Mouse (Mus musculus) midbrain, embryonic 15.5 days (tissue): Measurements from ENCODE around the gene Rps2. TPM values are rescaled to one million over a fixed set of nuclear protein-coding genes. Genes with fewer than 3 reads are reported as not detected.
"Not testable (repeated sequence)": the region's sequence is repeated elsewhere in the genome, so short reads cannot be mapped to it uniquely, and the experiment has no call there.

Source experiments
- ATAC-seq: fragments of 200-750 bp; cut with Nextera tagmentation; replicated peaks from 2 replicates; pipeline ENCODE4 v1.8.0; 2017; ENCODE audit warnings: moderate TSS enrichment
- H3K27ac ChIP-seq: fragments of 300-500 bp; sonication (generic); 2 replicates; pipeline ENCODE4 v1.5.1; 2015; ENCODE audit warnings: mild to moderate bottlenecking, inconsistent platforms
- H3K27me3 ChIP-seq: fragments of 300-500 bp; sonication (generic); replicated peaks from 2 replicates; pipeline ENCODE4 v1.6.1; 2015; ENCODE audit warnings: inconsistent platforms
- H3K36me3 ChIP-seq: fragments of 300-500 bp; sonication (generic); replicated peaks from 2 replicates; pipeline ENCODE4 v1.6.1; 2015; ENCODE audit warnings: inconsistent platforms
- H3K4me1 ChIP-seq: fragments of 300-500 bp; sonication (generic); 2 replicates; pipeline ENCODE4 v1.6.1; 2015; ENCODE audit warnings: inconsistent platforms
- H3K4me2 ChIP-seq: fragments of 300-500 bp; sonication (generic); 2 replicates; pipeline ENCODE4 v1.6.1; 2015; ENCODE audit warnings: inconsistent platforms, mild to moderate bottlenecking, moderate library complexity
- H3K4me3 ChIP-seq: fragments of 300-500 bp; sonication (generic); 2 replicates; pipeline ENCODE4 v1.5.1; 2015; ENCODE audit warnings: mild to moderate bottlenecking, inconsistent platforms
- H3K9ac ChIP-seq: fragments of 300-500 bp; sonication (generic); 2 replicates; pipeline ENCODE4 v1.6.1; 2015; ENCODE audit warnings: mild to moderate bottlenecking, inconsistent platforms
- H3K9me3 ChIP-seq: fragments of 300-500 bp; sonication (generic); 2 replicates; pipeline ENCODE4 v1.6.1; 2016; ENCODE audit warnings: inconsistent platforms
- WGBS: fragments of 180-500 bp; shearing (Covaris S2); methylation state at CpG from one replicate; pipeline ENCODE4 v1.1.7; 2015; ENCODE audit warnings: mixed read lengths; 5-methylcytosine and 5-hydroxymethylcytosine counted together
- polyA plus RNA-seq: library from polyadenylated mRNA; unstranded; fragments of >200 nt; fragmentation: Nextera tagmentation; extraction: Ambion mirVana; gene quantifications from 2 replicates; pipeline ENCODE4 v1.2.1, GENCODE M21; 2015

Rps2 gene
- polyA plus RNA-seq, 1 experiment from 2014 or later = 706 TPM

- ATAC-seq = peak; percentile 76
Observed at GRCm38 (mm10) chr17:24707801-24708425, 10.0 kb upstream of the Rps2 start.

DNA sequence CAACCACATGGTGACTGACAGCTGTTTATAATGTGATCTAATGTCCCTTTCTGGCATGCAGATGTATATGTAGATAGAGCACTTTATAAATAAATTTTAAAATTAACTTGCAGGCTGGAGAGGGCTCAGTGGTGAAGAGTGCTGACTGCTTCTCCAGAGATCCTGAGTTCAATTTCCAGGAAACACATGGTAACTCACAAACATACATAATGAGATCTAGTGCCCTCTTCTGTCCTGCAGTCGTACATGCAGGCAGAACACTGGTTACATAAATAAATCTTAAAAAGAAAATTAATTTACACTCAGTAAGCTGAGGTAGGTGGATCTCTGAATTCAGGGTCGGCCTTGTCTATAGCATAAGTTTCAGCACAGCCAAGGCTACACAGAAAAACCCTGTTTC is 9.3 kb upstream of the Rps2 start:
- Histone ChIP-seq H3K27me3 (no peaks in the 10 kb centered on the region), H3K9ac (no peak overlapping the region), H3K4me2 (no peak overlapping the region), H3K27ac (no peak overlapping the region), H3K4me3 (no peak overlapping the region), H3K36me3 (peaks cover 13% of the 10 kb centered on the region; the same call in 1 of the 2 replicates), H3K9me3 (no peaks in the 10 kb centered on the region), H3K4me1 (peaks cover 20% of the 10 kb centered on the region)
- ATAC-seq = no peak
- WGBS = 39% methylated on average over 2 of the region's 2 CpGs

More at GRCm38 (mm10) chr17:24707801-24708425, 10.0 kb upstream of the Rps2 start:
- H3K4me3 ChIP-seq = peak overlapping the region; percentile 92
- H3K36me3 ChIP-seq = peaks cover 15% of the 10 kb centered on the region; the same call in 1 of the 2 replicates
- H3K27me3 ChIP-seq = no peaks in the 10 kb centered on the region
- H3K27ac ChIP-seq = peak overlapping the region; percentile 82
- H3K9me3 ChIP-seq = no peaks in the 10 kb centered on the region
- peaks cover 20% of the 10 kb centered on the region for H3K4me1 ChIP-seq
- WGBS = 6% methylated on average over 24 of the region's 24 CpGs
- peak overlapping the region; percentile 81 for H3K4me2 ChIP-seq
- H3K9ac ChIP-seq = peak overlapping the region; percentile 80

- no peak overlapping the region for H3K27ac ChIP-seq
- H3K9ac ChIP-seq = no peak overlapping the region
- H3K4me1 ChIP-seq = 0 out of 2 replicates have a peak, but pooled peaks cover 7% of the 10 kb centered on the region
- no peak for ATAC-seq
- no peaks in the 10 kb centered on the region for H3K36me3 ChIP-seq
- WGBS = 21% methylated on average over 6 of the region's 6 CpGs
- H3K9me3 ChIP-seq = no peaks in the 10 kb centered on the region
- no peak overlapping the region for H3K4me2 ChIP-seq
- no peak overlapping the region for H3K4me3 ChIP-seq
- no peaks in the 10 kb centered on the region for H3K27me3 ChIP-seq
Observed at GRCm38 (mm10) chr17:24715556-24715955, 2.4 kb upstream of the Rps2 start.

- Histone ChIP-seq H3K27ac (no peak overlapping the region), H3K36me3 (no peaks in the 10 kb centered on the region), H3K9ac (no peak overlapping the region), H3K4me1 (peaks cover 12% of the 10 kb centered on the region), H3K27me3 (no peaks in the 10 kb centered on the region), H3K4me3 (no peak overlapping the region), H3K9me3 (no peaks in the 10 kb centered on the region), H3K4me2 (no peak overlapping the region)
- WGBS = 96% methylated on average over 15 of the region's 15 CpGs
- no peak for ATAC-seq
Observed at GRCm38 (mm10) chr17:24716166-24716682, 1.7 kb upstream of the Rps2 start.

DNA sequence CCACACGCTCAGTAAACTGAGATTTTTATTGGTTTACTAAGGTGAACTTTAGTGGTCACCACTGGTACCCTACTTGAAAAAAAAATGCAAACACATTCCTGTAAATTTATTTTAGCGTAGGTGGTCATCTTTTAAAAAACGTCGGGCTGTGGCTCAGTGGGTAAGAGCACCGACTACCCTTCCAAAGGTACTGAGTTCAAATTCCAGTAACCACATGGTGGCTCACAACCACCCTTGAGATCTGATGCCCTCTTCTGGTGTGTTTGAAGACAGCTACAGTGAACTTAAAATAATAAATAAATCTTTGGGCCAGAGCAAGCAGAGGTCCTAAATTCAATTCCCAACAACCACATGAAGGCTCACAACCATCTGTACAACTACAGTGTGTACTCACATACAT is 1.0 kb downstream of the Rps2 start:
- Histone ChIP-seq H3K9ac (peak overlapping the region; percentile 87; the same call in 1 of the 2 replicates), H3K36me3 (peaks cover 10% of the 10 kb centered on the region), H3K4me3 (peak overlapping the region; percentile 77), H3K4me2 (peak overlapping the region; percentile 72), H3K4me1 (peaks cover 38% of the 10 kb centered on the region)
- not testable (repeated sequence) for H3K9me3 ChIP-seq, H3K27me3 ChIP-seq, ATAC-seq, H3K27ac ChIP-seq
- 70% methylated on average over 5 of the region's 5 CpGs for WGBS

DNA sequence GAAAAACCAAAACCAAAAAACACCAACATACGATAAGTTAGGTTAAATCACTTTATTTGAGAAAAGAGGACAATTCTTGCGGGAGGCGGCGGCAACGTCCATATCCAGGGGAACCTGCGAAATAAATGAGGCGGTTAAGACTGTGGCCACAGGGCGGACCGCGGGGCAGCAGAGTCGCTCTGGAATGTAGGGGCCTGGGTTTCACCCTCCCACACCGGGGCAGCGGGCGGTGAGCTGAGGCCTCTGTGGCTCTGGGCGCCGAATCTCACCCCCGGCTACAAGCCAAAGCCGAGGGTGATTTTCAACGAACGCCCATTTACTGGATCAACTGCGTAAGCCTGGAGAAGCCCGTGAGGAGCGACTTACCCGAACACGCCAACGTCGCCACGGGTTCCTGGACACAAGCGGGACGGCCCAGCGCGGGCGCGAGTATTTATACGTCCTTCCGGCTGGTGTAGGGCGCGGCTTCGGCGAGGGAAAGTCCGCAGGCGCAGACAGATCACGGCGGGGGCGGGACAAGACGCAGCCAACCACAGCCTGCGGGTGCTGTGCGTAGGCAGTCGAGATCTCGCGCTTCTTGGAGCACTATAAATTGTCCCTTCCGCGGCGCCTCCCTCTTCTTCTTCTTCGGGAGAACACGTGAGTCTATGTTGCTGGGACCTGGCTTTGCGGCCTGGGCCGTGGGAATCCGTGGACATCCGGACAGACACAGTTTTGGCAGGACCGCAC is 1.7 kb downstream of the Rps2 start:
- Histone ChIP-seq H3K4me3 (peak overlapping the region; percentile 77), H3K36me3 (peaks cover 10% of the 10 kb centered on the region), H3K9ac (peak overlapping the region; percentile 87), H3K27ac (peak overlapping the region; percentile 83), H3K9me3 (no peaks in the 10 kb centered on the region), H3K4me1 (peaks cover 42% of the 10 kb centered on the region), H3K27me3 (no peaks in the 10 kb centered on the region), H3K4me2 (peak overlapping the region; percentile 72)
- WGBS = under 1% methylated on average over 61 of the region's 61 CpGs
- ATAC-seq = peak; percentile 98

DNA sequence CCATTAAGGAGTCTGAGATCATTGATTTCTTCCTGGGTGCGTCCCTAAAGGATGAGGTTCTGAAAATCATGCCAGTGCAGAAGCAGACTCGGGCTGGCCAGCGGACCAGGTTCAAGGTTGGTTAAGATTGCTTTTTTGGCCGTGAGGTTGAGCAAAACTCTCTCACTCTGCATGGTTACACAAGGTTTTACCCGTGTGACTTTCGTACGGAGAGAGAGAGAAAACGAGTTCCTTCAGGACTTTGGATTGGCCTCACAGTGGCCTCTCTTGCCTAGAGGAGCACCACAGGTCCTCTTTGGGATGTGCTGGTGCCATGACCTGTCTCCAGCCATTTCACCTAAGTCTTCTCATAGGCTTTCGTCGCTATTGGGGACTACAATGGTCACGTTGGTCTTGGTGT is 2.7 kb downstream of the Rps2 start:
- H3K9me3 ChIP-seq, H3K27ac ChIP-seq, ATAC-seq, H3K27me3 ChIP-seq: not testable (repeated sequence)
- under 1% methylated on average over 11 of the region's 11 CpGs for WGBS
- peak overlapping the region; percentile 77 for H3K4me3 ChIP-seq
- peaks cover 10% of the 10 kb centered on the region for H3K36me3 ChIP-seq
- H3K9ac ChIP-seq = peak overlapping the region; percentile 70
- H3K4me2 ChIP-seq = peak overlapping the region; percentile 72
- peaks cover 42% of the 10 kb centered on the region for H3K4me1 ChIP-seq

- ATAC-seq, H3K9me3 ChIP-seq, H3K27me3 ChIP-seq, H3K27ac ChIP-seq: not testable (repeated sequence)
- H3K4me2 ChIP-seq = peak overlapping the region; percentile 72
- WGBS = 70% methylated on average over 7 of the region's 7 CpGs
- H3K9ac ChIP-seq = peak overlapping the region; percentile 5; the same call in 1 of the 2 replicates
- H3K36me3 ChIP-seq = peaks cover 10% of the 10 kb centered on the region
- H3K4me3 ChIP-seq = peak overlapping the region; percentile 77
- peaks cover 42% of the 10 kb centered on the region for H3K4me1 ChIP-seq
Observed at GRCm38 (mm10) chr17:24721383-24721955, 3.6 kb downstream of the Rps2 start.

- 43% methylated on average over 13 of the region's 13 CpGs for WGBS
- H3K9ac ChIP-seq = no peak overlapping the region
Observed at GRCm38 (mm10) chr17:24722220-24722924, 4.5 kb downstream of the Rps2 start.

DNA sequence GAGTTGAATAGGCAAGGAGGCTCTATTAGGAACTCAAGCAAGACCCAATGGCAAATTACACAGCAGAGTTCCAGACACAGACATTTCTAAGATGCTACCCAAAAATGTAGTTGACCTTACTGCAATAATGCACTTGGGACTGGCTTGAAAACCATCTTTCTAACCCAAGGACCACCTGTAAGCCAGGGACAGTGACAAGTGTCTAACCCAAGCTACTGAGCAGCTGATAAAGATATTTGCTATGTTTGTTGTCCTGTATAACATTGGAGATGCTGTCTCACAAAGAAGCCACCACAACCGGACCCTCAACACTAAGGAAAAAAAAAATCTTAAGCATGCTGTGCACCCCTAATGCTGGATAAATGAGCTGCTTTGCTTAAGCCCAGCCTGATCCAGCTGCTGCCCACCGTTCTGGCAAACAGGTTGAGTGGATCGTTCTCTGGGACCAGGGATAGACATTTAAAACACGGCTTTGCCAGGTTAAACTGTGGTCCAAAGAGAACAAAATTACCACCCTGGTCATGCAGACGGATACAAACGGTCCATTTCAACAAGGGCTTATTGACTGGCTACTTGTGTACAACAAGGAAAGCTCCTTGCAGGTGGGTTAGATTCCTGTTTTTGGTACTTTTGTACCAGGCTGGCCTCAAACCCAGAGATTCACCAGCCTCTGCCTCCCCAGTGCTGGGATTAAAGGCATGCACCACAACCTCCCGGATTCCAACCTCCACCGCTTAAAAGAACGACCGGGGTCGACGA is 5.4 kb downstream of the Rps2 start:
- peak overlapping the region; percentile 70 for H3K4me2 ChIP-seq

More at GRCm38 (mm10) chr17:24722220-24722924, 4.5 kb downstream of the Rps2 start:
- H3K4me1 ChIP-seq = peaks cover 42% of the 10 kb centered on the region
- H3K9me3 ChIP-seq = no peaks in the 10 kb centered on the region
- ATAC-seq = no peak
- no peak overlapping the region for H3K27ac ChIP-seq
- peak overlapping the region; percentile 70 for H3K4me2 ChIP-seq
- H3K27me3 ChIP-seq = 0 out of 2 replicates have a peak, but pooled peaks cover 2% of the 10 kb centered on the region
- 0 out of 2 replicates have a peak overlapping the region, but pooled peaks have one; percentile 93 for H3K4me3 ChIP-seq
- peaks cover 10% of the 10 kb centered on the region for H3K36me3 ChIP-seq

GRCm38 (mm10) chr17:24723881-24724180 is 5.9 kb downstream of the Rps2 start:
- Histone ChIP-seq H3K4me1 (peaks cover 38% of the 10 kb centered on the region), H3K4me3 (peak overlapping the region; percentile 93), H3K4me2 (peak overlapping the region; percentile 70), H3K9me3 (no peaks in the 10 kb centered on the region), H3K27me3 (peaks cover 9% of the 10 kb centered on the region), H3K9ac (peak overlapping the region; percentile 94), H3K27ac (peak overlapping the region; percentile 88), H3K36me3 (peaks cover 10% of the 10 kb centered on the region)
- ATAC-seq = no peak; the same call in 1 of the 2 replicates
- WGBS = under 1% methylated on average over 15 of the region's 15 CpGs

More for the DNA sequence above, 5.4 kb downstream of the Rps2 start:
- peaks cover 10% of the 10 kb centered on the region for H3K36me3 ChIP-seq
- H3K27me3 ChIP-seq = peaks cover 9% of the 10 kb centered on the region; the same call in 1 of the 2 replicates
- 4% methylated on average over 12 of the region's 12 CpGs for WGBS
- H3K9ac ChIP-seq = peak overlapping the region; percentile 94
- peak overlapping the region; percentile 93 for H3K4me3 ChIP-seq
- peaks cover 42% of the 10 kb centered on the region for H3K4me1 ChIP-seq
- H3K9me3 ChIP-seq = no peaks in the 10 kb centered on the region
- peak overlapping the region; percentile 88; the same call in 1 of the 2 replicates for H3K27ac ChIP-seq
- ATAC-seq = no peak
